Mouse (Mus musculus): ENCODE results near the gene Farsa. TPM values are rescaled to one million over a fixed set of nuclear protein-coding genes. Genes with fewer than 3 reads are reported as not detected.
"Not testable (repeated sequence)": the region's sequence is repeated elsewhere in the genome, so short reads cannot be mapped to it uniquely, and the experiment has no call there.

Farsa gene
- total RNA-seq, 2 experiments from 2014 or later, result 23.8 to 24.9 TPM

DNA sequence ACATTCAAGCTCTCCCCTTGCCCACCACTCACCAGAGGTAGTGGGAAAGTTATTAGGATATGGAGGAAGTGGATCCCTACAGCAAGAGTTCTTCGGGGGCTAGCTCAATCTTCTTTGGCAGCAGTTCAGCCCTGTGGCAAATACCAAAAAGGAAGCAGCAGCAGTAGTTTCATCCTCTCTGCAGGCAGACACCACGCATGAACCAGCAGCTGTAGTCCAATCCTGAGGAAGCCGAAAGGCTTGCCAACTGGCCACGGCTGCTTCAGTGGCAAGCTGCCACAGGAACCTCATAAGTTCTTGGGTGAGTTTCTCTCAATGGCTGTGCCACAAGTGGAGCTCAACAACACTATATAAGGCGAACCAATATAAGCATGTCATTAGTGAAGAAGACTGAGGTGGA, 39.2 kb downstream of the Farsa start:
- Histone ChIP-seq H3K27ac (no peak overlapping the region), H3K4me3 (no peak overlapping the region)
- intact Hi-C loops (cut with DNase I), result no loop called here
- no peak for TF ChIP-seq CTCF (IDR thresholded peaks at IDR 0.05)
- no peak for DNase-seq

DNA sequence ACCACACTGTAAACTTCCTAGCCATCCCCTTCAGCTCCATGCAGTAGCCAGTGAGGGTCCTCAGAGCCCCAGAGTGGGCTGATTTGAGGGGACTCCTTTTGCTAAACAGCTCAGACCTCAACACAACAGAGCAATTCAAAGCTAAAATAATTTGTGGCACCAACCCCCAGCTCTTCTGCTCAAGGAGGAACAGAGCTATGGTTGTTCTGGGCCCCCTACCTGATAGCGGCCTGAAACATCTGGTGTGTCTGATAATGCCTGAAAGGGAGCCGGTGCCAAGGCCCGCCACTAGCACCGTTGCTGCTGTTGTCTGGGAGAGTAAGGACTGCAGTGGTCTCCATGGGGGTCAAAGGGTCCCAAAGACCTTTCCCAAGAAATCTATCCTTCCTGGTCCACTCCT, 44.3 kb downstream of the Farsa start:
- TF ChIP-seq CTCF (IDR thresholded peaks at IDR 0.05), result no peak
- no peak overlapping the region for H3K4me3 ChIP-seq
- DNase-seq, result no peak
- H3K27ac ChIP-seq, result no peak overlapping the region
- intact Hi-C loops (cut with DNase I), result loop anchor here (5.0 kb wide), 1 partner anchor 54 kb away; the partner anchor contains the start of gene Calr

DNA sequence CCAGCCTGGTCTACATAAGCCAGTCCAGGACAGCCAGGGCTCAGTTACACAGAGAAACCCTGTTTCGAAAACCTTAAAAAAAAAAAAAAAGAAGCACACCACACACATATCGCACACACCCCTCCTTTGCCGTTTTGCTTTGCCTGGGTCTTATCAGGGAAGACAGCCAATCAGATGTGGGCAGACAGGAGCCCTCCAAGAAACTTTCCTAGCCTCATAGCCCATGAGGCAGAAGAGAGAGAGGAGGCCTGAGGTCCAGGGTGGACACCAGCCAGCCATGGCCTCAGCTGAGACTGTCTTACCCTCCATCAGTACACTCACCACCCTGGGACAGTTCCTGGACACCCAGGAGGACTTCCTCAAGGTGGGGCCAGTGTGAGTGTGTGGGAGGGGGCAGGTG, 45.0 kb downstream of the Farsa start, which contains the start of gene Klf1:
TSS of gene Klf1 (plus strand) at position 177 of the 400 bp plus-strand sequence.
- DNase-seq, result no peak
- Histone ChIP-seq H3K4me3 (peak within 1 kb of the TSS; percentile 89), H3K27ac (peak within 1 kb of the TSS; percentile 93)
- no peak for TF ChIP-seq CTCF (IDR thresholded peaks at IDR 0.05)
- intact Hi-C loops (cut with DNase I), result loop anchor here (5.0 kb wide), 1 partner anchor 54 kb away; the partner anchor contains the start of gene Calr

DNA sequence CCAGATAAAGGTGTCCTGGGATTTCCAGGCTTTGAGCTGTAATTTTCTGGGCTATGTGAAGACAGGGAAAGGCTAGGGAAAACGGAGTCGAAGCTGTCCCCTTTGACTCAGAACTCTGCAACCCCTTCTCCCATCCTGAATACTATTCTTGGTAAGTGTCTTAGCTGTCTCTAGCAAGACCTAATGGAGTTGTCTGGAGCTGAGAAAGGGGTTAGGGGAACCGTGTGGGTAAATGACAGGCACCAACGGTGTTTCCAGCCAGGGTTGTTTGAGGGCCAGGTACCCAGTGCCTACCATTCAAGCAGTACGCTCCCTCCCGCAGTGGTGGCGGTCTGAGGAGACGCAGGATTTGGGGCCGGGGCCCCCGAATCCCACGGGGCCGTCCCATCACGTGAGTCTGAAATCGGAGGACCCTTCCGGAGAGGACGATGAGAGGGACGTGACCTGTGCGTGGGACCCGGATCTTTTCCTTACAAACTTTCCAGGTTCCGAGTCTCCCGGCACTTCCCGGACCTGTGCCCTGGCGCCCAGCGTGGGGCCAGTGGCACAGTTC, 45.7 kb downstream of the Farsa start:
- Histone ChIP-seq H3K4me3 (peak overlapping the region; percentile 89), H3K27ac (peak overlapping the region; percentile 93)
- no peak for DNase-seq
- no peak for TF ChIP-seq CTCF (IDR thresholded peaks at IDR 0.05)
- intact Hi-C loops (cut with DNase I), result loop anchor here (5.0 kb wide), 1 partner anchor 55 kb away; the partner anchor contains the start of gene Calr

DNA sequence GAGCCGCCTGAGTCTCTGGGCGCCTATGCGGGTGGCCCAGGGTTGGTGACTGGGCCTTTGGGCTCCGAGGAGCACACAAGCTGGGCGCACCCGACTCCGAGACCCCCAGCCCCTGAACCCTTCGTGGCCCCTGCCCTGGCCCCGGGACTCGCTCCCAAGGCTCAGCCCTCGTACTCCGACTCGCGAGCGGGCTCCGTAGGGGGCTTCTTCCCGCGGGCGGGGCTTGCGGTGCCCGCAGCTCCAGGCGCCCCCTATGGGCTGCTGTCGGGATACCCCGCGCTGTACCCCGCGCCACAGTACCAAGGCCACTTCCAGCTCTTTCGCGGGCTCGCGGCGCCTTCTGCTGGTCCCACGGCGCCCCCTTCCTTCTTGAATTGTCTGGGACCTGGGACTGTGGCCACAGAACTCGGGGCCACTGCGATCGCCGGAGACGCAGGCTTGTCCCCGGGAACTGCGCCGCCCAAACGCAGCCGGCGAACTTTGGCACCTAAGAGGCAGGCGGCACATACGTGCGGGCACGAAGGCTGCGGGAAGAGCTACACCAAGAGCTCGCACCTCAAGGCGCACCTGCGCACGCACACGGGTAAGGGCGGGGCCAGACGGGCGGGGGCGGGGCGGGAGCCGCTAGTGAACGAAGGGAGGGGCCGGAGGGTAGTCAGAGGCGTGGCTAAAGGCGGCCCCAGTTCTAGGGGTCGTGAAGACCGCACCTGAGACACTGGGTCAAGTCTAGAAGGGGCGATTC, 46.3 kb downstream of the Farsa start:
- intact Hi-C loops (cut with DNase I), result loop anchor here (5.0 kb wide), 1 partner anchor 56 kb away; the partner anchor contains the start of gene Calr
- peak; percentile 95 for DNase-seq
- TF ChIP-seq CTCF (IDR thresholded peaks at IDR 0.05), result no peak; the same call in none of the 2 replicates
- Histone ChIP-seq H3K27ac (peak overlapping the region; percentile 93), H3K4me3 (peak overlapping the region; percentile 89)

DNA sequence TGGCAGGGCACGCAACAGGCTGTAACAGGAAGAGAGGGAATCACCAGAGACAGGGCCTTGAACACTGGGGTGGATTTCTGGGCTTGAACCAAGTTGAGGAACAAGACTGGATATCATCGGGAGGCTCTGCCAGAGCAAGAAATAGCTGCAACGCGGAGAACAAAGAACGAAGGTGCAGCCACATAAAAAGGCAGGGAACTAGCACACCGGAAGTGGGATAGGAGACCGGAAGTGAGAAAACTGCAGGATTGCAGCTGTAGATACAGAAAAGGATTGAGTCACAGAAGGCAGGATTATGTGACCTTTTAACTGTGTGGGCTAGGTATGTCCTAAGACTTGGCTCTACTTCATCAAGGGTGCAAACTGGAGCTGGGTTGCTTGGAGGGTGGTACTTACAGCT, 47.6 kb downstream of the Farsa start:
- H3K27ac ChIP-seq, result no peak overlapping the region
- intact Hi-C loops (cut with DNase I), result loop anchor here (5.0 kb wide), 1 partner anchor 57 kb away; the partner anchor contains the start of gene Calr
- no peak overlapping the region for H3K4me3 ChIP-seq
- TF ChIP-seq CTCF (IDR thresholded peaks at IDR 0.05), result no peak
- no peak for DNase-seq

DNA sequence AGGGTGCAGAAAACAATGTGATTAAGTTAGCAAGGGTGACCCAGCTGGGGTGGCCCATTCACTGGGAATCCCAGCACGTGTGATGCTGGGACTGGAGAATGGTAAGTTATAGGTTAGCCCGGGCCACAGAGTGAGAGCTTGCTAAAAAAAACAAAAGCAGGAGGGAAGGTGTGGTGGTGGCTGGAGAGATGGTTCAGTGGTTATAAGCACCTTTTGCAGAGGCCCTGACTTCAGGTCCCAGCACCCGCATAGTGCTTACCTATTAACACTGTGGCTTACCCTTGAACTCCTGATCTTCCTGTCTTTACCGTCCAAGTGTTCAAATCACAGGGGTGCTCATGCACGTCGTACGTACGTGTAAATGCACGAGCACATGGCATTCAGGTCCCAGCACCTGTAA, 50.2 kb downstream of the Farsa start:
- intact Hi-C loops (cut with DNase I), result no loop called here
- Histone ChIP-seq H3K4me3 (no peak overlapping the region), H3K27ac (no peak overlapping the region)
- DNase-seq, result no peak
- no peak for TF ChIP-seq CTCF (IDR thresholded peaks at IDR 0.05)

DNA sequence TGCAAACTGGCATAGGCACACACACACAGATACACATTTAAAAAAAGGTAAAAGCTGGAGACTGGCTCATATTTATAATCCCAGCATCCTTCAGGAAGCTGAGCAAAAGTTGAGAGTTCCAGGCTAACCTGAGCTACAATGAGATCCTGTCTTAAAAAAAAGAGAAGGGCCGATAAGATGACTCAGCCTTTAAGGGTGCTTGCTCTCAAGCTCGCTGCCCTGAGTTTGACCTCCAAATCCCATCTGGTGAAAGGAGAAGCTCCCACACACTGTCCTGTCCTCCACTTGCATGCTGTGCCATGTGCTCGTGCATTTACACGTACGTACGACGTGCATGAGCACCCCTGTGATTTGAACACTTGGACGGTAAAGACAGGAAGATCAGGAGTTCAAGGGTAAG, 50.7 kb downstream of the Farsa start:
- H3K4me3 ChIP-seq, result no peak overlapping the region
- no peak for TF ChIP-seq CTCF (IDR thresholded peaks at IDR 0.05)
- intact Hi-C loops (cut with DNase I), result no loop called here

DNA sequence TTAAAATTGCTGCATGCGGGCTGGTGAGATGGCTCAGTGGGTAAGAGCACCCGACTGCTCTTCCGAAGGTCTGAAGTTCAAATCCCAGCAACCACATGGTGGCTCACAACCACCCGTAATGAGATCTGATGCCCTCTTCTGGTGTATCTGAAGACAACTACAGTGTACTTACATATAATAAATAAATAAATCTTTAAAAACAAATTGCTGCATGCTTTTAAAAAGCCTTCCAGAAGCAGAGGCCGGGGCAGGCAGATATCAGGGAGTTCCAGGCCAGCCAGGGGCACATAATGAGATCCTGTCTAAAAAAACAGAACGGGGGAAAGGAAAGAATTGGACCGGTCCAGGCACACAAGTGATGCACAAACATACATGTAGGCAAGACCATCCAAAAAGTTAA, 51.2 kb downstream of the Farsa start:
- DNase-seq; intact Hi-C loops (cut with DNase I): not testable (repeated sequence)
- Histone ChIP-seq H3K27ac (peak overlapping the region; percentile 85), H3K4me3 (peak overlapping the region; percentile 89)
- peak; percentile 25; the same call in 1 of the 2 replicates for TF ChIP-seq CTCF (IDR thresholded peaks at IDR 0.05)

More for the DNA sequence above, 50.7 kb downstream of the Farsa start:
- no peak for DNase-seq
- no peak overlapping the region for H3K27ac ChIP-seq

DNA sequence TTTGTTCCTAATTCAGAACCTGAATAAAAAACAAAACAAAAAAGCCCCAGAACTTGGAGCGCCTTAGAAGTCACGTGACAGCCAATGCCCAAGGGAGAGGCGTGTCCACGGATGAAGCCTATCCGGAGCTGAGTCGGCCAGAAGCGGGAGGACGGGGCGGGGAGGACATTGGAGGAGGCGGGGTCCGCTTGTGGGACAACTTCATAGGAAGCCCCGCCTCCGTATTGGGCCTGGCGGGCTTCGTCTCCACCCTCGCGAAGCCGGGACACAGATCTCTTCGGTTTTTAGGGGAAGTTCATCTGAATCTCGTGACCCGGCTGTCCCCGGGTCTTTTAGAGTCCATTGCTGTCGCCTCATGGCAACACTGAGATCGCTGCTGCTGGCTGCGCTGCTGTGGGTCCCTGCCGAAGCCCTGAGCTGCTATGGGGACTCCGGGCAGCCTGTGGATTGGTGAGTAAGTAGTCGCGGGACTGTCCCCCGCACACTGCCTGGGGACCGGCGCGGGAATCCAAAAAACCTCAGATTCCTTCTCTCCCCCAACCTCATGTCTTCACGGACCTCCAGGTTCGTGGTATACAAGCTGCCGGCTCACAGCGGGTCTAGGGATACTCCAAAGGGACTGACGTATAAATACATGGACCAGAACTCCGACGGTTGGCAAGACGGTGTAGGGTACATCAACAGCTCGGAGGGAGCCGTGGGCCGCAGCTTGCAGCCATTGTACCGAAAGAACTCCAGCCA, 51.8 kb downstream of the Farsa start, which contains the start of gene Dnase2a:
TSS of gene Dnase2a (plus strand) at position 140 of the 741 bp plus-strand sequence.
- peak within 1 kb of the TSS; percentile 89 for H3K4me3 ChIP-seq
- intact Hi-C loops (cut with DNase I), result no loop called here
- no peak for TF ChIP-seq CTCF (IDR thresholded peaks at IDR 0.05)
- H3K27ac ChIP-seq, result peak within 1 kb of the TSS; percentile 85
- DNase-seq, result peak; percentile 99

DNA sequence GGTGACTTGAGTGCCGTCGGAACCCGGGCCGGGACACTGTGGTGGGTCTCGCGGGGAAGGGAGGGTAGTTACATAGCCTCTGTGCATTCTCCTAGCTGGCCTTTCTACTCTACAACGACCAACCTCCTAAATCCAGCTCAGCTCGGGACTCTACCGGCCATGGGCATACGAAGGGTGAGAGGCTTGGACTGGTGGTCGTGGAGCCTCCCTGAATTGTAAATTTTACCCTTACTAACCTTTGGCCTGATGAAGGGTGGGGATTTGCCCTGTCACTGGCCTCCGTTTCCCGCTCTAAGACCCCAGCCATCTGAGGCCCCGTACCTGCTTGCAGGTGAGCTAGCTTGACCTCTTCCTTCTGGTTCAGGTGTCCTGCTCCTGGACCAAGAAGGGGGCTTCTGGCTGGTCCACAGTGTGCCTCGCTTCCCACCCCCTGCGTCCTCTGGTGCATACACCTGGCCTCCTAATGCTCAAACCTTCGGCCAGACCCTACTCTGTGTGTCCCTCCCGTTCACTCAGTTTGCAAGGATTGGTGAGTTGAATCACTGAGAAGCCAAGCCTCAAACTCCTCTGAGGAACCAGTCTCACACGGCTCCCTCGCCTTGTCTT, 52.5 kb downstream of the Farsa start:
- TF ChIP-seq CTCF (IDR thresholded peaks at IDR 0.05), result no peak
- intact Hi-C loops (cut with DNase I), result no loop called here
- peak overlapping the region; percentile 89 for H3K4me3 ChIP-seq
- no peak for DNase-seq
- H3K27ac ChIP-seq, result peak overlapping the region; percentile 85

DNA sequence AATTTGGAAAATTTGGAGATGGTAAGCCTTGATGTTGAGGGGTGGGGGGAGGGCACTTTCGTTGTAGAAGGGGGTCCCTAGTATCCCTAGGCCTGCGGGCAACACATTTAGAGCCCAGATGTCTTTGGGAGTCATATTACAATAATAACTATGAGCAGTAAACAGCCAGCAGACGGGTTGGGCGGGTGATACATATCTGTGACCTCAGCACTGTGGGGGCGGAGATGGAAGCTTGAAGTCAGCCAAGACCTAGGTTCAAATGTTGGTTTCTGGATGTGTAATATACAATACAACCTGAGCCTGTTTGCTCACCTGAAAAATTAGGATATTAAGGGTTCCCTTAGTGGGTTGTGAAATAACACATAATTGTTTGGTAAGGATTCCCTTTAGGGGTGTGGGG, 53.2 kb downstream of the Farsa start:
- intact Hi-C loops (cut with DNase I), result no loop called here
- H3K4me3 ChIP-seq, result no peak overlapping the region; the same call in 1 of the 2 replicates
- DNase-seq, result no peak
- H3K27ac ChIP-seq, result no peak overlapping the region
- no peak for TF ChIP-seq CTCF (IDR thresholded peaks at IDR 0.05)
